Mouse (Mus musculus) heart, postnatal 25 days (tissue): ENCODE data around the gene Gm8011. TPM values are rescaled to one million over a fixed set of nuclear protein-coding genes. Genes with fewer than 3 reads are reported as not detected.
"Not testable (repeated sequence)": the region's sequence is repeated elsewhere in the genome, so short reads cannot be mapped to it uniquely, and the experiment has no call there.

Experiments
- DNase-seq: peaks from one replicate; pipeline ENCODE4 v3.0.0; 2022; ENCODE audit warnings: low spot score
- intact Hi-C: fragments of 180-260 bp; cut with DNase I; formaldehyde crosslinking; loops from one replicate; pipeline ENCODE4 v1.15.1; 2025
- total RNA-seq, 2 experiments: library from RNA; stranded (reverse); gene quantifications; 2 replicates each; pipeline ENCODE4 v1.2.3; 2021

Gene Gm8011
- not detected for total RNA-seq

- intact Hi-C loops, DNase-seq: not testable (repeated sequence)
Observed at GRCm38 (mm10) chr14:42463581-42463980, at the start of gene Gm8011. TSS of gene Gm8011 (plus strand) at chr14:42463881.

DNA sequence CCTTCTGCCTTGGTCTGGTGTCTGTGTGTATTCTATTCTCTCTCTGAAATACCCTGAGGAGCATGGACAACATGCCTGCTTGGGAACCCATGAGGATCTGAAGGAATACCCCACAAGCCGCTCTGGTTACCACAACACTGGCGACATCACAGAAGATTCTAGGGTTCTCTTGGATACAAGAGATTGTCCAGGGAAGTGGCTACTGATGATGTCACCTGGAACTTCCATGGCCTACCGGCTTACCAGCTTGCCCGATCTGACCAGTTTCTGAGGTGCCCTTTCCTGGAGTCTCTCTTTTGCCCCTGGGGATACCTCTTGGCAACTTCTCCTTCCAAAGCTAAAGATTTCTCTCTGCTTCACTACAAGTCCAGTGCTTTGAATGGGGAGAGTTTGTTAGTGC lies 24.1 kb upstream of the Gm8011 start, which contains the start of gene Gm8005:
Gene Gm8005 (minus strand): TSS at position 101 of the 400 bp plus-strand sequence.
- DNase-seq, intact Hi-C loops: not testable (repeated sequence)

GRCm38 (mm10) chr14:42502249-42502648 lies 38.6 kb downstream of the Gm8011 start, which contains the start of gene Gm8020:
TSS of gene Gm8020 (minus strand) at chr14:42502349.
- DNase-seq, intact Hi-C loops: not testable (repeated sequence)

Other genes with a start within 250 kb of the Gm8011 start
- not detected for gene Gm17026, start 203.8 kb upstream of the Gm8011 start, total RNA-seq
- gene Gm9611, start 166.5 kb upstream of the Gm8011 start, total RNA-seq: not detected
- not detected for gene Gm7995, start 153.7 kb upstream of the Gm8011 start, total RNA-seq
- not detected for gene Gm8005, start 24.2 kb upstream of the Gm8011 start, total RNA-seq
- gene Gm8020, start 38.5 kb downstream of the Gm8011 start, total RNA-seq: not detected
- not detected for gene Gm8024, start 60.4 kb downstream of the Gm8011 start, total RNA-seq
- gene Gm17124, start 136.0 kb downstream of the Gm8011 start, total RNA-seq: not detected
- not detected for gene Gm3633, start 178.0 kb downstream of the Gm8011 start, total RNA-seq
- not detected for gene Gm10378, start 192.1 kb downstream of the Gm8011 start, total RNA-seq